Mouse (Mus musculus) heart, embryonic 11.5 days (tissue): ENCODE data around the gene Fat1. TPM values are rescaled to one million over a fixed set of nuclear protein-coding genes. Genes with fewer than 3 reads are reported as not detected.

ENCODE experiments used
- ATAC-seq: fragments of 200-750 bp; cut with Nextera tagmentation; replicated peaks from 2 replicates; pipeline ENCODE4 v1.8.0; 2017; ENCODE audit warnings: moderate library complexity; ENCODE audit not compliant: insufficient number of reproducible peaks, low FRiP score, low TSS enrichment
- H3K27ac ChIP-seq: fragments of 300-500 bp; sonication (generic); 2 replicates; pipeline ENCODE4 v1.5.1; 2014; ENCODE audit warnings: mild to moderate bottlenecking, low read depth, low read length
- H3K27me3 ChIP-seq: fragments of 300-500 bp; sonication (generic); 2 replicates; pipeline ENCODE4 v1.6.1; 2014; ENCODE audit warnings: mild to moderate bottlenecking, low read length, mixed read lengths; ENCODE audit not compliant: control insufficient read depth, insufficient read depth
- H3K36me3 ChIP-seq: fragments of 300-500 bp; sonication (generic); 2 replicates; pipeline ENCODE4 v1.6.1; 2014; ENCODE audit warnings: mild to moderate bottlenecking, low read length, moderate library complexity, mixed read lengths; ENCODE audit not compliant: control insufficient read depth, insufficient read depth
- H3K4me1 ChIP-seq: fragments of 300-500 bp; sonication (generic); 2 replicates; pipeline ENCODE4 v1.6.1; 2014; ENCODE audit warnings: low read length; ENCODE audit not compliant: control insufficient read depth, insufficient read depth
- H3K4me2 ChIP-seq: fragments of 300-500 bp; sonication (generic); 2 replicates; pipeline ENCODE4 v1.6.1; 2014; ENCODE audit warnings: mild to moderate bottlenecking, moderate library complexity
- H3K4me3 ChIP-seq: fragments of 300-500 bp; sonication (generic); 2 replicates; pipeline ENCODE4 v1.5.1; 2014; ENCODE audit warnings: low read depth, low read length
- H3K9ac ChIP-seq: fragments of 300-500 bp; sonication (generic); 2 replicates; pipeline ENCODE4 v1.6.1; 2014; ENCODE audit warnings: mild to moderate bottlenecking, low read depth, low read length, moderate library complexity
- H3K9me3 ChIP-seq: fragments of 300-500 bp; sonication (generic); replicated peaks from 2 replicates; pipeline ENCODE4 v1.6.1; 2016; ENCODE audit warnings: low read length; ENCODE audit not compliant: control insufficient read depth
- WGBS: fragments of 180-500 bp; shearing (Covaris S2); extraction: QIAGEN DNeasy Blood & Tissue Kit; methylation state at CpG from one replicate; pipeline ENCODE4 v1.1.7; 2014; ENCODE audit not compliant: insufficient replicate concordance; 5-methylcytosine and 5-hydroxymethylcytosine counted together
- polyA plus RNA-seq: library from polyadenylated mRNA; unstranded; fragments of >200 nt; fragmentation: Nextera tagmentation; extraction: Ambion mirVana; gene quantifications from 2 replicates; pipeline ENCODE4 v1.2.1, GENCODE M21; 2014

The Fat1 gene
- polyA plus RNA-seq, 1 experiment from 2014 or later, result 20.2 TPM

- no peaks in the 10 kb centered on the region for H3K9me3 ChIP-seq
- H3K36me3 ChIP-seq, result peaks cover 45% of the 10 kb centered on the region
- peaks cover 3% of the 10 kb centered on the region; the same call in 1 of the 2 replicates for H3K4me1 ChIP-seq
- no peak for ATAC-seq
- no peak overlapping the region for H3K4me3 ChIP-seq
- no peak overlapping the region for H3K4me2 ChIP-seq
- no peak overlapping the region for H3K27ac ChIP-seq
- WGBS, result 62% methylated on average over 21 of the region's 21 CpGs
- no peaks in the 10 kb centered on the region for H3K27me3 ChIP-seq
- no peak overlapping the region for H3K9ac ChIP-seq
These were observed 86.8 kb downstream of the Fat1 start for GRCm38 (mm10) chr8:45021911-45022665.

- Histone ChIP-seq H3K4me2 (no peak overlapping the region), H3K9me3 (no peaks in the 10 kb centered on the region), H3K27me3 (no peaks in the 10 kb centered on the region), H3K36me3 (peaks cover 53% of the 10 kb centered on the region), H3K9ac (no peak overlapping the region), H3K4me3 (no peak overlapping the region), H3K4me1 (no peaks in the 10 kb centered on the region), H3K27ac (no peak overlapping the region)
- ATAC-seq, result no peak
- WGBS, result 74% methylated on average over 6 of the region's 6 CpGs
These were observed 92.8 kb downstream of the Fat1 start for GRCm38 (mm10) chr8:45028081-45028497.

- H3K27me3 ChIP-seq, result no peaks in the 10 kb centered on the region
- peaks cover 70% of the 10 kb centered on the region for H3K36me3 ChIP-seq
- no peaks in the 10 kb centered on the region for H3K9me3 ChIP-seq
- no peak overlapping the region for H3K27ac ChIP-seq
- no peak overlapping the region for H3K4me3 ChIP-seq
- WGBS, result 80% methylated on average over 15 of the region's 15 CpGs
- H3K4me1 ChIP-seq, result no peaks in the 10 kb centered on the region
- H3K4me2 ChIP-seq, result no peak overlapping the region
- H3K9ac ChIP-seq, result no peak overlapping the region
- no peak for ATAC-seq
These were observed 103.1 kb downstream of the Fat1 start for GRCm38 (mm10) chr8:45038350-45038749.

- Histone ChIP-seq H3K9me3 (no peaks in the 10 kb centered on the region), H3K4me3 (no peak overlapping the region), H3K9ac (no peak overlapping the region), H3K4me1 (no peaks in the 10 kb centered on the region), H3K27me3 (no peaks in the 10 kb centered on the region), H3K4me2 (no peak overlapping the region), H3K36me3 (peaks cover 43% of the 10 kb centered on the region), H3K27ac (no peak overlapping the region)
- 92% methylated on average over 26 of the region's 26 CpGs for WGBS
- no peak for ATAC-seq
These were observed 108.9 kb downstream of the Fat1 start for GRCm38 (mm10) chr8:45044160-45044559.

GRCm38 (mm10) chr8:45050451-45050850, 115.2 kb downstream of the Fat1 start:
- ATAC-seq, result no peak
- Histone ChIP-seq H3K4me1 (no peaks in the 10 kb centered on the region), H3K36me3 (peaks cover 17% of the 10 kb centered on the region), H3K27me3 (no peaks in the 10 kb centered on the region), H3K27ac (no peak overlapping the region), H3K4me2 (no peak overlapping the region), H3K9ac (no peak overlapping the region), H3K9me3 (no peaks in the 10 kb centered on the region; the same call in 1 of the 2 replicates), H3K4me3 (no peak overlapping the region)
- 80% methylated on average over 8 of the region's 8 CpGs for WGBS

GRCm38 (mm10) chr8:45051236-45051635, 116.0 kb downstream of the Fat1 start:
- Histone ChIP-seq H3K27ac (no peak overlapping the region), H3K4me1 (no peaks in the 10 kb centered on the region), H3K27me3 (no peaks in the 10 kb centered on the region), H3K4me2 (no peak overlapping the region), H3K4me3 (no peak overlapping the region), H3K9me3 (no peaks in the 10 kb centered on the region; the same call in 1 of the 2 replicates), H3K9ac (no peak overlapping the region), H3K36me3 (peaks cover 19% of the 10 kb centered on the region)
- 89% methylated on average over 30 of the region's 30 CpGs for WGBS
- no peak for ATAC-seq

GRCm38 (mm10) chr8:45052205-45052604, 117.0 kb downstream of the Fat1 start:
- no peak for ATAC-seq
- Histone ChIP-seq H3K27ac (no peak overlapping the region), H3K27me3 (no peaks in the 10 kb centered on the region), H3K9ac (no peak overlapping the region), H3K4me3 (no peak overlapping the region), H3K36me3 (peaks cover 17% of the 10 kb centered on the region; the same call in 1 of the 2 replicates), H3K4me2 (no peak overlapping the region), H3K9me3 (no peaks in the 10 kb centered on the region; the same call in 1 of the 2 replicates), H3K4me1 (no peaks in the 10 kb centered on the region)
- 78% methylated on average over 1 of the region's 1 CpGs for WGBS

- 88% methylated on average over 9 of the region's 9 CpGs for WGBS
- Histone ChIP-seq H3K27me3 (no peaks in the 10 kb centered on the region), H3K36me3 (peaks cover 17% of the 10 kb centered on the region; the same call in 1 of the 2 replicates), H3K27ac (no peak overlapping the region), H3K9ac (no peak overlapping the region), H3K4me3 (no peak overlapping the region), H3K4me1 (no peaks in the 10 kb centered on the region), H3K9me3 (no peaks in the 10 kb centered on the region; the same call in 1 of the 2 replicates), H3K4me2 (no peak overlapping the region)
- ATAC-seq, result no peak
These were observed 117.4 kb downstream of the Fat1 start for GRCm38 (mm10) chr8:45052618-45053017.

GRCm38 (mm10) chr8:45055500-45055899, 120.3 kb downstream of the Fat1 start:
- no peak overlapping the region for H3K9ac ChIP-seq
- H3K4me1 ChIP-seq, result no peaks in the 10 kb centered on the region
- H3K36me3 ChIP-seq, result peaks cover 14% of the 10 kb centered on the region; the same call in 1 of the 2 replicates
- H3K27me3 ChIP-seq, result no peaks in the 10 kb centered on the region
- no peak overlapping the region for H3K27ac ChIP-seq
- no peaks in the 10 kb centered on the region; the same call in 1 of the 2 replicates for H3K9me3 ChIP-seq
- H3K4me2 ChIP-seq, result no peak overlapping the region
- WGBS, result 91% methylated on average over 3 of the region's 3 CpGs
- ATAC-seq, result no peak
- no peak overlapping the region for H3K4me3 ChIP-seq
